Mouse (Mus musculus) lung, postnatal 0 days (tissue): ENCODE results near the gene Aacs.

ENCODE experiments used
- CTCF ChIP-seq: IDR thresholded peaks from 2 replicates; pipeline ENCODE4 v1.5.1; 2016; ENCODE audit warnings: antibody characterized with exemption, mild to moderate bottlenecking
- EP300 ChIP-seq: IDR thresholded peaks from 2 replicates; pipeline ENCODE4 v1.6.1; 2016; ENCODE audit warnings: antibody characterized with exemption, mild to moderate bottlenecking, control low read depth

DNA sequence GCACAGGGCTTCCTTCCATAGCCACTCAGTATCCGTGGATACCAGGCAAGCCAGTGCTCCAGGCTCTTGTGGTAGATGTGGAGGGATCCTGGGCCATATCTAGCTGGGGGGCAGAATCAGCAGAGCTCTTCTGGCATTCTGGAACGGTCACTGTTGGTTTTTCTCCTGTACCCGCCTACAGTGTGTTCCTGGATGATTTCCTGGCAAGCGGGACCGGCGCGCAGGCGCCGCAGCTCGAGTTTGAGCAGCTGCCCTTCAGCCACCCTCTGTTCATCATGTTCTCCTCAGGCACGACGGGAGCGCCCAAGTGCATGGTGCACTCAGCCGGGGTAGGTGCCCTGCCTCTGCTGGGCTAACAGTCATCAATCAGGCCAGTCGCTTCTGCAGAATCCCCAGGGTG lies 30.4 kb downstream of the Aacs start:
- no peak for TF ChIP-seq EP300
- no peak for TF ChIP-seq CTCF
